Mouse (Mus musculus) liver, embryonic 14.5 days (tissue): ENCODE measurements around the gene Arhgef33.

ENCODE experiments used
- CTCF ChIP-seq: IDR thresholded peaks from 2 replicates; pipeline ENCODE4 v1.5.1; 2016; ENCODE audit warnings: antibody characterized with exemption, low read depth, control low read depth
- EP300 ChIP-seq: IDR thresholded peaks from 2 replicates; pipeline ENCODE4 v1.6.1; 2016; ENCODE audit warnings: antibody characterized with exemption, low read depth

GRCm38 (mm10) chr17:80446470-80446869 lies 139.3 kb downstream of the Arhgef33 start:
- TF ChIP-seq CTCF: no peak
- TF ChIP-seq EP300: no peak
